Mouse (Mus musculus) CH12.LX (cell line): Measurements from ENCODE around the gene AC129217.1.

Source experiments
- BHLHE40 ChIP-seq: IDR thresholded peaks from 2 replicates; pipeline ENCODE4 v1.6.1; 2011; ENCODE audit warnings: mild to moderate bottlenecking, low read depth, low read length, improper control_type of control experiment
- CTCF ChIP-seq, 2 experiments: IDR thresholded peaks in 1 of 2; conservative IDR thresholded peaks in 1 of 2; 2 replicates each; pipeline ENCODE4 v1.5.1; 2011 to 2012; ENCODE audit warnings: low read depth in 2 of 2, low read length in 2 of 2, improper control_type of control experiment in 1 of 2, inconsistent platforms in 1 of 2, mild to moderate bottlenecking in 1 of 2, moderate library complexity in 1 of 2
- EP300 ChIP-seq: IDR thresholded peaks from 2 replicates; pipeline ENCODE4 v1.6.1; 2011; ENCODE audit warnings: low read length, improper control_type of control experiment
- GABPA ChIP-seq: IDR thresholded peaks from 2 replicates; pipeline ENCODE4 v1.6.1; 2012; ENCODE audit warnings: low read depth, low read length, improper control_type of control experiment, inconsistent platforms; ENCODE audit not compliant: insufficient replicate concordance
- MYC ChIP-seq: IDR thresholded peaks from 2 replicates; pipeline ENCODE4 v1.6.1; 2011; ENCODE audit warnings: low read depth, mild to moderate bottlenecking, improper control_type of control experiment, low read length
- RCOR1 ChIP-seq: conservative IDR thresholded peaks from 2 replicates; pipeline ENCODE4 v1.6.1; 2012; ENCODE audit warnings: low read depth, mild to moderate bottlenecking, inconsistent platforms, low read length, improper control_type of control experiment

- TF ChIP-seq CTCF (conservative IDR thresholded peaks at IDR 0.05 in 1 of 2, IDR thresholded peaks at IDR 0.05 in 1 of 2; ENCODE audit: low read depth in 2 of 2, low read length in 2 of 2) (peak in 1 of 2 experiments; percentile 16; a peak in 1 of 4 replicates), EP300 (0 out of 2 replicates have a peak, but pooled peaks have one; percentile 0), BHLHE40 (no peak), RCOR1 (no peak), GABPA (no peak), MYC (peak; percentile 4; the same call in 1 of the 2 replicates)
Observed at GRCm38 (mm10) chr19:8798947-8799315, 30.6 kb upstream of the AC129217.1 start.
